ENCODE assay signal across 10 mouse cellular contexts in the genomic region with DNA sequence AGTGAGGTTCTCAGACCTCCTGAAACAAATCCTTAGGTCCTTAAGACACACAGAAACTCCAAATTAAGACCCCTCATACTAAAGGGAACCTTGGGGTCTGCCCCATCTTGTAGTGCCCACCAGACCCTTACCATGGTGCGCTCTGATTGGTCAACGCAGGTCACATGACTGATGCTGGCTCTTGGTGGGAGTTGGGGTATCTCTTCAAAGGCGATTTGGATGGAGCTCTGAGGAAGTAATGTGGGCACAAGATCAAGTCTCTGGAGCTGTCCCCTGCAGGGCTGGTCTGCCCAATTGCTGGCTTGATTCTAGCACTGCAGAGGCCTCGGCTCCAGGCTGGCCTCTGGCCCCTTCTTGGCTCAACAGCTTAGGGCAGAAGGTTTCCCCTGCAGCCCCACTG. TPM values are rescaled to one million over a fixed set of nuclear protein-coding genes. Genes with fewer than 3 reads are reported as not detected.
A peak's percentile ranks its signal among the peaks of the same experiment; 100 is the strongest.
DNase-seq lines count a peak whose midpoint lies in the region; ATAC-seq and TF ChIP-seq lines count a peak whose summit lies in the region.
"Had no signal": no experiment of that assay in that cellular context is flagged by ENCODE, and none has a peak within 500 bp of the region (broad histone marks: within the 10 kb centered on the region; RNA-seq: fewer than 3 reads in every experiment).

No protein-coding gene starts in this region.

- H3K27me3 ChIP-seq in forebrain, postnatal 0 days (ENCODE audit: insufficient read depth, low read length): no peaks in the 10 kb centered on the region
- no peaks in the 10 kb centered on the region for H3K27me3 ChIP-seq in forebrain, embryonic 11.5 days (ENCODE audit: control insufficient read depth, insufficient read depth, low read length)
- H3K27me3 ChIP-seq in liver, embryonic 13.5 days: no peaks in the 10 kb centered on the region
- H3K27me3 ChIP-seq: embryonic facial prominence, embryonic 15.5 days had no signal

- no peak for ATAC-seq in forebrain, postnatal 0 days
- no peak for ATAC-seq in forebrain, embryonic 11.5 days (replicated peaks; ENCODE audit: low FRiP score)
- no peak for ATAC-seq in liver, embryonic 13.5 days (ENCODE audit: low read depth)

- no peak overlapping the region for H3K27ac ChIP-seq in forebrain, postnatal 0 days (ENCODE audit: low read depth, low read length)
- H3K27ac ChIP-seq in forebrain, embryonic 11.5 days (ENCODE audit: low read depth, low read length): no peak overlapping the region
- no peak overlapping the region for H3K27ac ChIP-seq in left cerebral cortex, adult 2 months
- H3K27ac ChIP-seq in liver, embryonic 13.5 days: no peak overlapping the region
- no peak overlapping the region for H3K27ac ChIP-seq in olfactory bulb, adult 2 months (ENCODE audit: insufficient read depth, low read depth, low read length)
- H3K27ac ChIP-seq: embryonic facial prominence, embryonic 15.5 days had no signal

- peaks cover 35% of the 10 kb centered on the region for H3K36me3 ChIP-seq in forebrain, postnatal 0 days (ENCODE audit: insufficient read depth)
- peaks cover 7% of the 10 kb centered on the region; the same call in 1 of the 2 replicates for H3K36me3 ChIP-seq in forebrain, embryonic 11.5 days (ENCODE audit: control insufficient read depth, insufficient read depth, low read length)
- peaks cover 54% of the 10 kb centered on the region for H3K36me3 ChIP-seq in liver, embryonic 13.5 days

- TF ChIP-seq POLR2A in olfactory bulb, adult 2 months (IDR thresholded peaks at IDR 0.05; ENCODE audit: insufficient read depth, low read depth, low read length): no peak

- no peak for DNase-seq in forebrain, postnatal 0 days
- no peak for DNase-seq in forebrain, embryonic 11.5 days (ENCODE audit: low spot score)
- DNase-seq in left cerebral cortex, adult 2 months (ENCODE audit: extremely low spot score in 1 of 2, low spot score in 2 of 2): no peak
- no peak for DNase-seq in left cerebral cortex, adult 18-20 months (ENCODE audit: low spot score in 2 of 2)
- no peak for DNase-seq in liver, embryonic 13.5 days
- DNase-seq in testis, postnatal 14 days (ENCODE audit: low spot score): no peak
- DNase-seq in adrenal gland, postnatal 14 days: no peak
- DNase-seq: thymus, postnatal 25 days had no signal

- H3K9me3 ChIP-seq in forebrain, postnatal 0 days (ENCODE audit: low read length): no peaks in the 10 kb centered on the region
- H3K9me3 ChIP-seq in forebrain, embryonic 11.5 days (ENCODE audit: control insufficient read depth, low read length): no peaks in the 10 kb centered on the region
- no peaks in the 10 kb centered on the region for H3K9me3 ChIP-seq in liver, embryonic 13.5 days (replicated peaks)
- H3K9me3 ChIP-seq: embryonic facial prominence, embryonic 15.5 days had no signal

- peaks cover 19% of the 10 kb centered on the region for H3K4me1 ChIP-seq in forebrain, postnatal 0 days (ENCODE audit: insufficient read depth)
- peaks cover 16% of the 10 kb centered on the region; the same call in 1 of the 2 replicates for H3K4me1 ChIP-seq in forebrain, embryonic 11.5 days (replicated peaks; ENCODE audit: control insufficient read depth, insufficient read depth, low read length)
- peaks cover 45% of the 10 kb centered on the region for H3K4me1 ChIP-seq in liver, embryonic 13.5 days (replicated peaks)
- H3K4me1 ChIP-seq in olfactory bulb, adult 2 months (ENCODE audit: control insufficient read depth, insufficient read depth, low read length): peaks cover 38% of the 10 kb centered on the region

- intact Hi-C loops in left cerebral cortex, adult 2 months (cut with DNase I): no loop called here

- TF ChIP-seq CTCF in forebrain, postnatal 0 days (IDR thresholded peaks at IDR 0.05; ENCODE audit: low read depth): no peak
- no peak for TF ChIP-seq CTCF in left cerebral cortex, adult 2 months (IDR thresholded peaks at IDR 0.05)
- TF ChIP-seq CTCF in olfactory bulb, adult 2 months (IDR thresholded peaks at IDR 0.05; ENCODE audit: insufficient read depth, low read depth, low read length): no peak

- no peak overlapping the region for H3K4me3 ChIP-seq in forebrain, postnatal 0 days (ENCODE audit: low read depth, low read length)
- no peak overlapping the region for H3K4me3 ChIP-seq in forebrain, embryonic 11.5 days (ENCODE audit: low read depth, low read length)
- peak overlapping the region; percentile 71 for H3K4me3 ChIP-seq in left cerebral cortex, adult 2 months
- H3K4me3 ChIP-seq in liver, embryonic 13.5 days (replicated peaks): peak overlapping the region; percentile 99
- H3K4me3 ChIP-seq in olfactory bulb, adult 2 months (ENCODE audit: insufficient read depth, low read depth, low read length): peak overlapping the region; percentile 25

- 66% methylated on average over 4 of the region's 4 CpGs for WGBS in forebrain, postnatal 0 days
- WGBS in forebrain, embryonic 11.5 days: 78% methylated on average over 4 of the region's 4 CpGs
- 82% methylated on average over 4 of the region's 4 CpGs for WGBS in liver, embryonic 13.5 days (ENCODE audit: insufficient replicate concordance)
- WGBS in olfactory bulb, adult 2 months: 53% methylated on average over 4 of the region's 4 CpGs

- H3K4me2 ChIP-seq in forebrain, postnatal 0 days (ENCODE audit: low read depth): 0 out of 2 replicates have a peak overlapping the region, but pooled peaks have one; percentile 10
- H3K4me2 ChIP-seq in forebrain, embryonic 11.5 days (ENCODE audit: low read depth, low read length, severe bottlenecking): no peak overlapping the region
- H3K4me2 ChIP-seq in liver, embryonic 13.5 days: peak overlapping the region; percentile 92

- peak overlapping the region; percentile 87; the same call in 1 of the 2 replicates for H3K9ac ChIP-seq in forebrain, postnatal 0 days
- H3K9ac ChIP-seq in forebrain, embryonic 11.5 days (ENCODE audit: low read length): no peak overlapping the region
- peak overlapping the region; percentile 99 for H3K9ac ChIP-seq in liver, embryonic 13.5 days

RNA-seq across cellular contexts. Expression of a gene that starts 2.6 kb away (rescaled TPM):
- total RNA-seq in forebrain, postnatal 0 days (2014; rRNA removed): 42.9 and 54.2 TPM in 2 replicates
- 26.2 and 33.2 TPM in 2 replicates for polyA plus RNA-seq in forebrain, postnatal 0 days (2015; fragmentation: Nextera tagmentation; extraction: Ambion mirVana)
- 12.2 and 13.7 TPM in 2 replicates for polyA plus RNA-seq in forebrain, embryonic 11.5 days (2014; fragmentation: Nextera tagmentation; extraction: Ambion mirVana)
- total RNA-seq in left cerebral cortex, adult 2 months (2021): 100 to 1,000 TPM; 190 to 222 TPM
- total RNA-seq in left cerebral cortex, adult 18-20 months (2021): 100 to 1,000 TPM; 188 to 207 TPM
- 6.4 and 8.2 TPM in 2 replicates for polyA plus RNA-seq in liver, embryonic 13.5 days (2015; fragmentation: Nextera tagmentation; extraction: Ambion mirVana)
- polyA plus RNA-seq in olfactory bulb, adult 2 months (2012; ENCODE audit: insufficient read depth, insufficient read length, low replicate concordance, missing spikeins): not detected in 2 replicates
- total RNA-seq in adrenal gland, postnatal 14 days (2021): 27.8 and 40.4 TPM in 2 replicates

RNA-seq across cellular contexts. Expression of a gene that starts 8.4 kb away (rescaled TPM):
- total RNA-seq in forebrain, postnatal 0 days (2014; rRNA removed): 17.7 and 18.3 TPM in 2 replicates
- 30.1 and 30.6 TPM in 2 replicates for polyA plus RNA-seq in forebrain, postnatal 0 days (2015; fragmentation: Nextera tagmentation; extraction: Ambion mirVana)
- polyA plus RNA-seq in forebrain, embryonic 11.5 days (2014; fragmentation: Nextera tagmentation; extraction: Ambion mirVana): 47.7 and 49.1 TPM in 2 replicates
- total RNA-seq in left cerebral cortex, adult 2 months (2021): 10 to 100 TPM; 13.8 to 14.6 TPM
- total RNA-seq in left cerebral cortex, adult 18-20 months (2021): 10 to 100 TPM; 13.4 to 16.3 TPM
- 20.7 and 23.0 TPM in 2 replicates for polyA plus RNA-seq in liver, embryonic 13.5 days (2015; fragmentation: Nextera tagmentation; extraction: Ambion mirVana)
- polyA plus RNA-seq in olfactory bulb, adult 2 months (2012; ENCODE audit: insufficient read depth, insufficient read length, low replicate concordance, missing spikeins): 150 TPM in 1 of 2 replicates, not detected in the other
- 27.1 and 29.5 TPM in 2 replicates for total RNA-seq in adrenal gland, postnatal 14 days (2021)

RNA-seq across cellular contexts. Expression of a gene that starts 12.0 kb away (rescaled TPM):
- 24.4 and 29.5 TPM in 2 replicates for total RNA-seq in forebrain, postnatal 0 days (2014; rRNA removed)
- polyA plus RNA-seq in forebrain, postnatal 0 days (2015; fragmentation: Nextera tagmentation; extraction: Ambion mirVana): 10.7 and 14.2 TPM in 2 replicates
- 25.8 and 27.4 TPM in 2 replicates for polyA plus RNA-seq in forebrain, embryonic 11.5 days (2014; fragmentation: Nextera tagmentation; extraction: Ambion mirVana)
- 10 to 100 TPM; 28.9 to 29.3 TPM for total RNA-seq in left cerebral cortex, adult 2 months (2021)
- total RNA-seq in left cerebral cortex, adult 18-20 months (2021): 10 to 100 TPM; 29.1 to 36.1 TPM
- polyA plus RNA-seq in liver, embryonic 13.5 days (2015; fragmentation: Nextera tagmentation; extraction: Ambion mirVana): 11.4 and 11.5 TPM in 2 replicates
- not detected in 2 replicates for polyA plus RNA-seq in olfactory bulb, adult 2 months (2012; ENCODE audit: insufficient read depth, insufficient read length, low replicate concordance, missing spikeins)
- total RNA-seq in adrenal gland, postnatal 14 days (2021): 20.3 and 22.1 TPM in 2 replicates

RNA-seq across cellular contexts. Expression of a gene that starts 17.0 kb away (rescaled TPM):
- total RNA-seq in forebrain, postnatal 0 days (2014; rRNA removed): 97.8 and 109 TPM in 2 replicates
- polyA plus RNA-seq in forebrain, postnatal 0 days (2015; fragmentation: Nextera tagmentation; extraction: Ambion mirVana): 143 and 149 TPM in 2 replicates
- 463 and 498 TPM in 2 replicates for polyA plus RNA-seq in forebrain, embryonic 11.5 days (2014; fragmentation: Nextera tagmentation; extraction: Ambion mirVana)
- total RNA-seq in left cerebral cortex, adult 2 months (2021): 10 to 100 TPM; 46.1 to 53.2 TPM
- total RNA-seq in left cerebral cortex, adult 18-20 months (2021): 10 to 100 TPM; 51.3 to 54.1 TPM
- polyA plus RNA-seq in liver, embryonic 13.5 days (2015; fragmentation: Nextera tagmentation; extraction: Ambion mirVana): 208 and 210 TPM in 2 replicates
- polyA plus RNA-seq in olfactory bulb, adult 2 months (2012; ENCODE audit: insufficient read depth, insufficient read length, low replicate concordance, missing spikeins): not detected in 2 replicates
- 76.0 and 90.3 TPM in 2 replicates for total RNA-seq in adrenal gland, postnatal 14 days (2021)

RNA-seq across cellular contexts. Expression of a gene that starts 26.6 kb away (rescaled TPM):
- total RNA-seq in forebrain, postnatal 0 days (2014; rRNA removed): 38.1 and 38.6 TPM in 2 replicates
- 53.3 and 55.0 TPM in 2 replicates for polyA plus RNA-seq in forebrain, postnatal 0 days (2015; fragmentation: Nextera tagmentation; extraction: Ambion mirVana)
- polyA plus RNA-seq in forebrain, embryonic 11.5 days (2014; fragmentation: Nextera tagmentation; extraction: Ambion mirVana): 155 and 166 TPM in 2 replicates
- total RNA-seq in left cerebral cortex, adult 2 months (2021): 10 to 100 TPM; 20.8 to 21.1 TPM
- total RNA-seq in left cerebral cortex, adult 18-20 months (2021): 10 to 100 TPM; 18.1 to 19.7 TPM
- polyA plus RNA-seq in liver, embryonic 13.5 days (2015; fragmentation: Nextera tagmentation; extraction: Ambion mirVana): 1,411 and 1,456 TPM in 2 replicates
- not detected in 2 replicates for polyA plus RNA-seq in olfactory bulb, adult 2 months (2012; ENCODE audit: insufficient read depth, insufficient read length, low replicate concordance, missing spikeins)
- 77.5 and 92.0 TPM in 2 replicates for total RNA-seq in adrenal gland, postnatal 14 days (2021)

Comparison
In these comparisons a context has a peak if more than half of its experiments do, and no peak if none do; other contexts are left out.
1. H3K4me3 ChIP-seq: peak in left cerebral cortex, adult 2 months (single experiment), liver, embryonic 13.5 days (single experiment) and olfactory bulb, adult 2 months (single experiment); none in forebrain, postnatal 0 days (single experiment) and forebrain, embryonic 11.5 days (single experiment).